Mouse (Mus musculus) stomach, embryonic 16.5 days (tissue): ENCODE results near the gene Tbx6. TPM values are rescaled to one million over a fixed set of nuclear protein-coding genes. Genes with fewer than 3 reads are reported as not detected.

Experiments used
- ATAC-seq: fragments of 200-750 bp; cut with Nextera tagmentation; 2 replicates; pipeline ENCODE4 v1.8.0; 2017; ENCODE audit warnings: moderate number of reproducible peaks, moderate TSS enrichment; ENCODE audit not compliant: insufficient read depth, low FRiP score
- H3K27ac ChIP-seq: fragments of 300-500 bp; sonication (generic); 2 replicates; pipeline ENCODE4 v1.5.1; 2014; ENCODE audit warnings: low read length
- H3K27me3 ChIP-seq: fragments of 300-500 bp; sonication (generic); 2 replicates; pipeline ENCODE4 v1.6.1; 2014; ENCODE audit warnings: low read length, control low read depth, mixed read lengths; ENCODE audit not compliant: control insufficient read depth, insufficient read depth
- H3K36me3 ChIP-seq: fragments of 300-500 bp; sonication (generic); 2 replicates; pipeline ENCODE4 v1.6.1; 2014; ENCODE audit warnings: low read length; ENCODE audit not compliant: control insufficient read depth, insufficient read depth
- H3K4me1 ChIP-seq: fragments of 300-500 bp; sonication (generic); 2 replicates; pipeline ENCODE4 v1.6.1; 2014; ENCODE audit warnings: low read length, control low read depth, mixed read lengths; ENCODE audit not compliant: control insufficient read depth, insufficient read depth
- H3K4me2 ChIP-seq: fragments of 300-500 bp; sonication (generic); 2 replicates; pipeline ENCODE4 v1.6.1; 2014; ENCODE audit warnings: low read depth, low read length, mixed read lengths
- H3K4me3 ChIP-seq: fragments of 300-500 bp; sonication (generic); replicated peaks from 2 replicates; pipeline ENCODE4 v1.5.1; 2014; ENCODE audit warnings: mild to moderate bottlenecking, low read length
- H3K9ac ChIP-seq: fragments of 300-500 bp; sonication (generic); 2 replicates; pipeline ENCODE4 v1.6.1; 2014; ENCODE audit warnings: low read length
- H3K9me3 ChIP-seq: fragments of 300-500 bp; sonication (generic); replicated peaks from 2 replicates; pipeline ENCODE4 v1.6.1; 2016; ENCODE audit warnings: low read length, control low read depth; ENCODE audit not compliant: control insufficient read depth
- WGBS: fragments of 180-500 bp; shearing (Covaris S2); extraction: QIAGEN DNeasy Blood & Tissue Kit; methylation state at CpG from one replicate; pipeline ENCODE4 v1.1.7; 2014; 5-methylcytosine and 5-hydroxymethylcytosine counted together
- polyA plus RNA-seq: library from polyadenylated mRNA; unstranded; fragments of >200 nt; fragmentation: Nextera tagmentation; extraction: Ambion mirVana; gene quantifications from 2 replicates; pipeline ENCODE4 v1.2.1, GENCODE M21; 2015

The Tbx6 gene
- polyA plus RNA-seq, 1 experiment from 2014 or later = 0.27 TPM

DNA sequence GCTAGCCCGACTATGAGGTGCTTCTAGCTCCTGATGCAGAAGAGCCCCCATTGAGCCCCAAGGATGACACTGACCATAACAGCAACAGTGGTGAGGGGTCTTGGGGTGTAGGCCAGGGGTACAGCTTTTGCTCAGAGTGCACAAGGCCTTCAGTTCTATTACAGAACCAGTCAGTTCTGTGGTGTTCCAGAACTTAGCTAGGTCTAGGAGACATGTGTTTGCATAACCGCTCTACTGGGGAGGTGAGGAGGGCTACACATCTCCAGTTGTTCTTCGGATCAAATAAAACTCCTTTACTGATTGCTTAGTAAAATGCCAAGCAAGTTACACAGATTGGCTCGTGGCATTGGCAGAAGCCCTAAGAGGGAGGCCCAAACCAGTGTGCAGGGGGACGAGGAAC is 50.3 kb downstream of the Tbx6 start, which contains the start of gene 4930451I11Rik:
Gene 4930451I11Rik (minus strand): TSS at position 101 of the 400 bp plus-strand sequence.
- Histone ChIP-seq H3K9ac (no peak within 1 kb of the TSS), H3K4me1 (no peaks in the 10 kb centered on the region), H3K27me3 (no peaks in the 10 kb centered on the region), H3K27ac (no peak within 1 kb of the TSS), H3K9me3 (no peaks in the 10 kb centered on the region), H3K36me3 (no peaks in the 10 kb centered on the region), H3K4me2 (peak within 1 kb of the TSS; percentile 55), H3K4me3 (peak within 1 kb of the TSS; percentile 33)
- no peak for ATAC-seq
- WGBS = 60% methylated on average over 5 of the region's 5 CpGs

DNA sequence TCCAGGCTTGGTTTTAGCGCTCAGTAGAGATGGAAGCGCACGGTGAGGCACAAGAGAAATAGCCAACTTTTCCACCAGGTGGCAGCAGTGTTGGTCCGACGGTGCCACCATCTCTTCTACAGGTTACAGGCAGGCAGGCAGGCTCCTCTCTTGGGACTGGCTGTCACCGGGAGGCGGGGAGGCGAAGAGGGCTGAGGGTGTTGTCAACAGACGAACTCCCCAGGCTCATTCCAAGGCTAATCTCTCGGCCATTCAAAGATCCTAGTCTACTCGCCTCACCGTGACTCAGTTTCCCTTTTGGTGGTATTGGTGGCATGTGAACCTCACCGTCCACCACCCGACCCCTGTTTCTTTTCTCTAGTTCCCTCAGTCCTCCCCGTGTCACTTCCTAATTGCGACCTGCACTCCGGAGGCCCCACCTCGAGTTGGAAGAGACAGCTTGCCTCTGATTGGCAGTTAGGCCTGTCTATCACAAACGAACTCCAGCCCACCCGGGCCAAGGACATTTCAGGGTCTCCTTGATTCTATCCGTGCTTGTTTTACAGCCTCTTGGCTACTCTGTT is 50.8 kb downstream of the Tbx6 start:
- Histone ChIP-seq H3K4me3 (peak overlapping the region; percentile 33), H3K9ac (no peak overlapping the region), H3K9me3 (no peaks in the 10 kb centered on the region), H3K4me1 (no peaks in the 10 kb centered on the region), H3K27me3 (no peaks in the 10 kb centered on the region), H3K27ac (no peak overlapping the region), H3K4me2 (peak overlapping the region; percentile 55), H3K36me3 (no peaks in the 10 kb centered on the region)
- WGBS = 2% methylated on average over 21 of the region's 21 CpGs
- peak; percentile 77 for ATAC-seq

DNA sequence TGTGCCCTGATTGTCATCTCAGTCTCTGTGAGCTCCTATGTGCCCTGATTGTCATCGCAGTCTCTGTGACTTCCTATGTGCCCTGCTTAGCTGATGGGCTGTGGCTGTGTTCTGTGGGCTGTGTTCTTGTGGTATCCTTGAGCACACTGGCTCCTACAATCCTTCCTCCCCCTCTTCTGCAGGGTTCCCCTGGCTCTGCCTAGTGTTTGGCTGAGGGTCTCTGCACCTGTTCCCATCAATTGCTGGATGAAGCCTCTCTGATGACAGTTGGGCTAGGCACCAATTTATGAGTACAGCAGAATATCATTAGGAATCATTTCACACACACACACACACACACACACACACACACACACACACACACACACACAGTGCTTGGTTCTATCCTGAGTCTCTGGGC is 52.0 kb downstream of the Tbx6 start:
- H3K36me3 ChIP-seq = no peaks in the 10 kb centered on the region
- no peak overlapping the region for H3K4me2 ChIP-seq
- no peaks in the 10 kb centered on the region for H3K4me1 ChIP-seq
- H3K27ac ChIP-seq = no peak overlapping the region
- WGBS = 81% methylated on average over 1 of the region's 1 CpGs
- H3K27me3 ChIP-seq = no peaks in the 10 kb centered on the region
- H3K4me3 ChIP-seq = no peak overlapping the region
- ATAC-seq = no peak
- no peaks in the 10 kb centered on the region for H3K9me3 ChIP-seq
- H3K9ac ChIP-seq = no peak overlapping the region

Other genes starting within 250 kb of the Tbx6 start
- 165 and 176 TPM in 2 replicates for gene Eif3c, start 215.1 kb upstream of the Tbx6 start, polyA plus RNA-seq
- gene Apobr, start 196.5 kb upstream of the Tbx6 start, polyA plus RNA-seq = 1.4 and 2.2 TPM in 2 replicates
- gene Cln3, start 195.7 kb upstream of the Tbx6 start, polyA plus RNA-seq = 30.4 and 33.3 TPM in 2 replicates
- gene Il27, start 186.5 kb upstream of the Tbx6 start, polyA plus RNA-seq = not detected in 2 replicates
- gene Nupr1, start 150.6 kb upstream of the Tbx6 start, polyA plus RNA-seq = 133 and 141 TPM in 2 replicates
- gene Sgf29, start 132.2 kb upstream of the Tbx6 start, polyA plus RNA-seq = 40.4 and 47.6 TPM in 2 replicates
- 11.9 and 13.0 TPM in 2 replicates for gene Sult1a1, start 105.1 kb upstream of the Tbx6 start, polyA plus RNA-seq
- 93.0 and 107 TPM in 2 replicates for gene Bola2, start 86.1 kb upstream of the Tbx6 start, polyA plus RNA-seq
- gene Slx1b, start 85.7 kb upstream of the Tbx6 start, polyA plus RNA-seq = 9.0 and 9.5 TPM in 2 replicates
- 45.8 and 55.5 TPM in 2 replicates for gene Coro1a, start 73.7 kb upstream of the Tbx6 start, polyA plus RNA-seq
- 94.8 and 109 TPM in 2 replicates for gene Mapk3, start 21.9 kb upstream of the Tbx6 start, polyA plus RNA-seq
- gene Gdpd3, start 15.1 kb upstream of the Tbx6 start, polyA plus RNA-seq = 11.1 and 15.4 TPM in 2 replicates
- gene Ypel3, start 4.5 kb upstream of the Tbx6 start, polyA plus RNA-seq = 60.6 and 65.9 TPM in 2 replicates
- 180 and 192 TPM in 2 replicates for gene Ppp4c, start 11.0 kb downstream of the Tbx6 start, polyA plus RNA-seq
- gene Fam57b, start 16.2 kb downstream of the Tbx6 start, polyA plus RNA-seq = 1.1 and 1.3 TPM in 2 replicates
- gene 4930451I11Rik, start 50.2 kb downstream of the Tbx6 start, polyA plus RNA-seq = not detected in 2 replicates
- 0.89 TPM in 1 of 2 replicates, not detected in the other for gene Doc2a, start 65.9 kb downstream of the Tbx6 start, polyA plus RNA-seq
- gene Hirip3, start 80.5 kb downstream of the Tbx6 start, polyA plus RNA-seq = 22.9 and 24.4 TPM in 2 replicates
- gene Ino80e, start 80.9 kb downstream of the Tbx6 start, polyA plus RNA-seq = 62.2 and 64.8 TPM in 2 replicates
- 40.1 and 43.3 TPM in 2 replicates for gene Taok2, start 103.2 kb downstream of the Tbx6 start, polyA plus RNA-seq
- gene Tmem219, start 141.4 kb downstream of the Tbx6 start, polyA plus RNA-seq = 30.2 and 34.1 TPM in 2 replicates
- 11.3 and 12.8 TPM in 2 replicates for gene Kctd13, start 147.4 kb downstream of the Tbx6 start, polyA plus RNA-seq
- 0.18 and 0.45 TPM in 2 replicates for gene Asphd1, start 168.1 kb downstream of the Tbx6 start, polyA plus RNA-seq
- gene Sez6l2, start 169.1 kb downstream of the Tbx6 start, polyA plus RNA-seq = 1.3 and 1.9 TPM in 2 replicates
- 110 and 125 TPM in 2 replicates for gene Cdipt, start 194.4 kb downstream of the Tbx6 start, polyA plus RNA-seq
- 1.5 and 2.1 TPM in 2 replicates for gene Cdiptos, start 194.6 kb downstream of the Tbx6 start, polyA plus RNA-seq
- 28.0 and 28.3 TPM in 2 replicates for gene Mvp, start 233.1 kb downstream of the Tbx6 start, polyA plus RNA-seq
- 0.36 TPM in 1 of 2 replicates, not detected in the other for gene Pagr1b, start 235.0 kb downstream of the Tbx6 start, polyA plus RNA-seq
- 43.5 and 56.6 TPM in 2 replicates for gene Pagr1a, start 235.9 kb downstream of the Tbx6 start, polyA plus RNA-seq
- 31.1 and 39.0 TPM in 2 replicates for gene Gm42742, start 239.6 kb downstream of the Tbx6 start, polyA plus RNA-seq
- 8.5 and 9.6 TPM in 2 replicates for gene Prrt2, start 239.7 kb downstream of the Tbx6 start, polyA plus RNA-seq
- gene Maz, start 245.6 kb downstream of the Tbx6 start, polyA plus RNA-seq = 23.2 and 27.9 TPM in 2 replicates